Mouse (Mus musculus) thymus, postnatal 10 days (tissue): ENCODE results near the gene Ice2.

Source experiments
- DNase-seq, 2 experiments: peaks; one replicate each; pipeline ENCODE4 v3.0.0; 2021; ENCODE audit warnings: low spot score in 2 of 2

Gene Ice2

DNA sequence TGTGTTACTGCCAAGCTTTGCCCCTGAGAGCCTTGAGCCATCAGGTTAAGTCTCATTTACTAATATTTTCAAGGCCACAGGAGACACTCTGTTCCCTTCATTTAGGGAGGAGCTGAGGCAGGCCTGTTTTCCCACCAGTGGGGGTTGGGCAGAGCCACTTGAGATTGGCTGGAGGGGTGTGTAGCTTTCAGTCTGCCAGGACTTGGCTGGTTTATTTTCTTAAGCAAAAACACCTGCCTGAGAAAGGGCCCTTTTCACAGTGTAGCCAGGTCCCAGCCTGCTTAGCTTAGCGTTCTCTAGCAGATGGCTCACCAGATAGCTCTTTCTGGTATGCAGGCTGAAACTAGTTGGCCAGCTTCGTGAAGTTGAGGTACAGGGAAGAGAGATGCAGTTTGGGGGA lies 61.3 kb downstream of the Ice2 start:
- DNase-seq = no peak

DNA sequence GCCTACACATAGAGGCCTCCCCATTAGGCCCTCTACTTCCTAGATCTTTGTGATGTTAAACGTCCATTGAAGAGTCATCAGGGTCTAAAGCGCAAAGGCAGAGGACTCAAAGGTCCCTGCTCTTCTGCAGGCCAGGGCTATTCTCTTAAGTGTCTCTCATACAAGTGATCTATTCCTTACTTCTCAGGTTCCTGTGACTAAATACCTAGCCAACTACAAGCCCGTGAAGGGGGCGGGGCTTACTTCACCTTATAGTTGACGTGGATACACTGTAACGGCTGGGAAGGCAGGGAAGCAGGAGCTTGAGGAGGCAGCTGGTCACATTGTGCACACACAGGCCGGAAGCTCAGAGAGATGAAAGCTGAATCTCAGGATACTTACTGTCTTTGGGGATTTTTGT lies 62.2 kb downstream of the Ice2 start:
- no peak for DNase-seq

DNA sequence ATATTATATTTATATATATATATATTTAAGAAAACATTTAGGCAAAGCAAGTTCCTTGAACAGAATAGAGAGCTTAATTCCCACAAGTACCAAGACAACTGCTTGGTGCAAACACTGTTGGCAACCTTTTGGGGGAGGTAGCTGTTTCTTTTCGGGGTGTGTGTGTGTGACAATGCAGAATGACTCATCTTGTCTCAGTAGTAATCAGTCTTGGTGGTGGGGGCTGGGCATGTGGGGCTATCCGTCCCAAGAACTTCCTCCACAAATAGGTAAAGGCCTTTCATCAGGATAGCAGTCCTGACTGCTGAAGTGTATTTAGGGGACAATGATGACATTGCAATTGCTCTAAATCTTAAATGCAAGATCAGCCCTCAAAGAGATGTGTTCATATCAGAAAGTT lies 65.3 kb downstream of the Ice2 start:
- DNase-seq = no peak

DNA sequence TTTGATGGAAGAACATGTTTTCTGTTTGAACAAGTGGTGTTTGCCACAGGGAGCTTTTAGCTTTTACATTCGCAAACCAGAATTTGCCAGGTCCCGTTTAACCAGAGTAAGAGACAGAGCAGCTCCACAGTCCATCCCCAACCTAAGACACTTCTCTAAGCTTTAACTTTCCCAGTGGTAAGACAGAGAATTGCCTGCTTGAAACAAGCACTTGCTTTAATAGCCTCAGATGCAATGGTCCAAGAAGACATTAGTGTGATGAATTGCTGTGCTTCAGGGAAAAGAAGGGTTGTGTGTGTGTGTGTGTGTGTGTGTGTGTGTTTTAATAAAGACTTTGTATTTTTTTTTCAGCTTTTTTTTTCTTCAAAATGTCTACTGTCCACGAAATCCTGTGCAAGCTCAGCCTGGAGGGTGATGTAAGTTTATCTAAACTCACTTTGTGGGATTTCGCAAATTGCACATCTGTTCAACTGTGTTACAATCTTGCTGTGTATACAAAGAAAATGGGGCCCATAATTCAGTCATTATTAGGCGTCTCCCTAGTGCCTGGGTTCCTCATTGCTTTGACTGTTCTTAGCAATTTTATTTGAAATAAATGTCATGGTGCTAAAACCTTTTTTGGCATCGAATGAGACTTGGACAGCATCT lies 66.5 kb downstream of the Ice2 start:
- DNase-seq = no peak

DNA sequence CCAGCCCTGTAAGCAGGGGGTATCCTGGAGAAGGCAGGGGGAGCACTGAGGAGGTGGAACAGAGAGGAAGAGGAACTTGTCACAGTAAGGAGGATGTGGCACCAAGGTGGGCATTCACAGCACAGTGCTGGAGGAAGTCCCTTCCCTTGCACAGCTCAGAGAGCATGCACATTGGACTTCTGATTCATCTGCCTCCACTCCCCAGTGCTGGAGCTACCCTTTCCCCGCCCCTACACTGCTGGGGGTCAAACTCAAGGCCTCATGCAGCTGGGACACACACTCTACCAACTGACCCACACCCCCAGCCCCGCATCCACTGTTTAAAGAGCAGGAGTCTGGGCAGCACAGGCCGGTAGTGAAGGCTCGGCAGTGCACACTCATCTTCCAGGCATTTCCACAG lies 68.4 kb downstream of the Ice2 start:
- DNase-seq = no peak

DNA sequence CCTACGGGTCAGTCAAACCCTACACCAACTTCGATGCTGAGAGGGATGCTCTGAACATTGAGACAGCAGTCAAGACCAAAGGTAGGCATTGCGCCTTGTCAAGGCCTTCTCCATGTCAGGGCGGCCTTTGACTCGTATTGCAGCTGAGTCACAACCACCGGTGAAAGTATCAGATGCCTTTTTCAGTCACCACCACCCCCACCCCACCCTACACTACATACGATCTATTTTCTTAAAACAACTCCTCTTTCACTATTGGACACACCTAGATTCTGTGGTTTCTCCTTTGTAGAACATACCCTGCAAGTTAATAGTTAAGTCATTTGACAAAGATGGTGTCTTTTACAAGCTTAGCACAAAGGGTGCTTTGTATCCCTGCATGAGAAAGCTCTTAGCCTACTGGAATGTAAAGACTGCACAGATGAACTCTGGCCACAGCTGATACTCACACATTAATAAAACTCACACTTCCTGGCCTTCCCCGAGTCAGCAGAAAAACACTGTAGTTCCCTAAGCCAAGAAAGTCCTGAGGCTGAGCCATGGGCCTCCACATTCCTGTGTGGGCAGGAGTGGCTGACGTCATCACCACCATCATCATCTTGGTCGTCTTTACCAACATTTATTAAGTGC lies 69.7 kb downstream of the Ice2 start:
- no peak for DNase-seq

DNA sequence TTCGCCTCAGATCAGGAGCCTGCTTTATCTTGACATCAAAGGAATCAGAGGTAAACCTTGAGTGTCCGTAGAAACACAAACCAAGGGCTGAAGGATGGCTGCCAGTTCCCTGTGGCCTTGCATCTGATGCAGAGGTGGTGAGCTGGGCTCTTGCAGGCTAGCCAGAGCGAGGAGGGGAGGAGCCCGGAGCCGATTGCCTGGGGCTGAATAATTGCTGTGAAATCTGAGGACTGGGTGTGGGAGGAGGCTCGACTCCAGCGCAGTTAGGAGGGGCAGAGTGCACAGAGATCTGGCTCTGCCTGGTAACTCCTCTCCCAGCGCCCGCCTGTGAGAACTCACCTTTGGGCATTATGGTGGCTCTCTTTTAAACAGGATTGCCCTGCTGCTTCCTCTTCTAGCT lies 71.3 kb downstream of the Ice2 start:
- DNase-seq = no peak

DNA sequence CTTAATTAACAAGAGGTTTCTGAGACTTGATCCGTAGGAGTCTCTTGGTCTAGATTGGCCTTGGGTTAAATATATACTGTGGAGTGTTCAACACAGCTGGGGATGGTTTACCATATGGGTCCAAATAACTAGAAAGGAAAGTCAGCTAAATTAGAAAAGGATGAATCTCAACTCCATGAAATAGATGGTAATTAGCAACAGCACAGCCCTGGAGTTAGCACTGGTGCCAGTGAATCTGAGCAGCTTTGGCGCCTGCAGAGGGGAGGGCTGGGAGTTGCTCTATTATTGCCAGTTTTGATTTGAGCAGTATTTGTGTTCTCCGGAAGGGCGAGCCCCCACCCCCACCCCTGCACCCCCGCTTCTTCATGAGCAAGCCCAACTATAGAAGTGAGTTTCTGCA lies 72.7 kb downstream of the Ice2 start:
- no peak for DNase-seq

DNA sequence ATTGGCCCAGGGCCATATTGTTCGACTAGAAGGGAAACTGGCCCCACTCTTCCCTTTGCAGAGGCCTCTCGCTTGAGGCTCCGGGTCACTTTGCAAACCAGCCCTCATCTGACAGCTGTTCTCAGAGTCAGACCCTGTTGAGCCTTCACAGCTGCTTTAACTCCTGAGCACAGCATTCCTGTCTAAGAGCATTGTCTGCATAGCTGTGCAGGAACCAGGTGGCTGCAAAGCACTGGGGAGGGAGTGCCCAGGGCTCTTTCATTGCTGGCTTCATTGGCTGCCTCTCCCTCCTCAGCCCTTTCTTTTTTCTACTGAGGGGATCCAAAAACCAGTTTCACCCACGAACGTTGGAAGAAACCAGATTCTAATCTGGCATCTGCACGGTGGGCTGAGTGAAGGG lies 73.2 kb downstream of the Ice2 start:
- peak; percentile 70 to 82 for DNase-seq

DNA sequence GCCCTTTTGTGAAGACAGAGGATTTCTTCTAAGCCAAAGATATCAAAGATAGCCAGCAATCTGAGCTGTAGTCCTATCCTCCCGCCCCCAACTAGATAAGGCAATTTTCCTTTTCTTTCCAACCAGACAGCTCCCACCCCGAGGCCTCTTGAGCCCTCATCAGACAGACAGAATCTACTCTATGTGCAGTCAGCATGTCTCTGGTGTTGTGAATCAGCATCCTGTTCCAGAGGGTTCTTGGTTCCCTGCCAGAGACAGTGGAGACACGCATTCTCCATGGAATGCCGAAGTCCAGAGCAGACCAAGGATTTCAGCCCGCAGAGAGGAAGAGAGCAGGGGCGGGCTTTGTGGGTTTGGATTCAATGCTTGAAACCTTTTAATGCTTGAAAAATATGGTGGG lies 75.0 kb downstream of the Ice2 start:
- no peak for DNase-seq

DNA sequence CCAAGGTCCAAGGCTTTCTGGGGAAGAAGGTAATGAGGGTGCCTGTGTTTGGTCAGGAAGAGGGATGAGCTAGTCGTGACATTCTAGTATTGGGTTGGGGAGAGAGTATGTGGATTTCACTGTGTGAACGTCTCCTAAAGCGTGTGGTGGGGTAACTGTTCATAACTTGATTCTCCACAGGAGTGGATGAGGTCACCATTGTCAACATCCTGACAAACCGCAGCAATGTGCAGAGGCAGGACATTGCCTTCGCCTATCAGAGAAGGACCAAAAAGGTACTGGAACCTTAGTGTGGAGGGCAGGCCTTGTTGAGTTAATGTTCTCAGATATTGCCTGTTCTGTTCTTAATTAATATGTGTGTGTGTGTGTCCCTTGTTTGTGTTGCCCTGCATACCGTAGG lies 78.2 kb downstream of the Ice2 start:
- DNase-seq = no peak

DNA sequence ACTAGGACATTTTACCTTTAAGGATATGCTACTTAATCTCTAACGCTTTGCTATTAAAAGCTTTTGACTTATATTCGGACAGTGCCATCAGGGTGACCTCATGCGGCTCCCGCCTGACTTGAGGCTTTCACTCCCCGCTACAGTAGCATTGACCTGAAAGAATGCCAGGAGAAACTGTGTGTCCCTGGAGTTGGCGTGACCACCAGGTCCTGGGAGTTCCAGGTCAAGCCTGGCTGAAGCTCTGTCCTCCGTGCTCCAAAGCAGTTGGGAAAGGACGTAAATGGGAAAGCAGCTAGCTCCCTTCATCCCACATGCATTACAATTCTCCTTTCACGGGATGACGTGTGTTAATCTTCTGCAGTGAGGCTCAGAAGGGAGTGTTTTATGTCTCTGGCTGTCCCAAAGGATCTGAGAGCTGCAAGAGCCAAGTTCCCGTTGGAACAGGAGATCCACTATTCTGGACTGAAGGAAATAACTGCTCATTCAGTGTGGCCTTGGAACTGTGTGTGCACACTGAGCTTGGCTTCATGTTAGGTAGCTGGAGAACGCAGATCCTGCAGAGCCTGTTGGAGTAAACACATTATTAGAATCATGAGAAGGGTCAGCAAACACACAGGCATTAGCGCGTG lies 79.6 kb downstream of the Ice2 start:
- no peak for DNase-seq

DNA sequence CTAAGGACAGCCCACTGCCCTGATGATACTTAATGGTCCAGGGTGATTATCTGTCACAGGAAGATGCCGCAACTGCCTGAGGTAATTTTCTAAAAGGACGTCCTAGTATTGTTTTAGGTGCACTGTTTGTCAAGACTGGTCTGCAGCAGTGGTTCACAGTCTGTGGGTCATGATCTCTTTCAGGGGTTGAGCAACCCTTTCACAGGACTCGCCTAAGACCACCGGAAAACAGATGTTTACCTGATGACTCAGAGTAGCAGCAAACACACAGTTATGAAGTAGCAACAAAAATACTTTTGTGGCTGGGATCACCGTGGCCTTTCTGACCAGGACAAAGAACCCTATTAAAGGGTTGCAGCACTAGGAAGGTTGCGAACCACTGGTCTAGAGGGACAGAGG lies 80.1 kb downstream of the Ice2 start:
- DNase-seq = no peak

DNA sequence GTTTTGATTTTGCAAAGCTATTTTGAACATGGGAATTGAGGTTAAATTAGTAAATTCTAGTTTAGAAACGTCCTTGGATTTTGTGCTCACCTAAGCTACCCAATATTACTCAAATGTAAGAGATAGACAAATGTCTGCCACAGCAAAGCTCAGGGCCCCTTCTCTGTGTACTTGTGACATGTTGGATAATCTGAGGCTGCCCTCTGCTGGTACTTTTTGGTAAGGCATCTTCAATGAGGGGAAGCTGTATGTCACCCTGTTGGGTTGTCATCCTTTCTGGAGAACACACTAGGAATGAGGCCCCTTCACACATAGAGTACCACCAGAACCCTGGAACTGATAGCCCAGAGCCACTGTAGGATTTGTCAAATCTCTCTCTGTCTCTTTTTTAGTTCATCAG lies 82.6 kb downstream of the Ice2 start:
- DNase-seq = peak; percentile 80 to 91
